Mouse (Mus musculus): Measurements from ENCODE around the gene Pnpla7. TPM values are rescaled to one million over a fixed set of nuclear protein-coding genes. Genes with fewer than 3 reads are reported as not detected.

The Pnpla7 gene
- 2.2 TPM for polyA plus RNA-seq (2014; fragmentation: Illumina TruSeq; extraction: RNeasy Lipid Tissue Mini Kit (QIAGEN cat#74804); ENCODE audit: low replicate concordance)

GRCm38 (mm10) chr2:24975704-24976297 lies at the start of gene Pnpla7:
Pnpla7 (plus strand) TSS chr2:24976033.

GRCm38 (mm10) chr2:24935057-24935796 lies 40.6 kb upstream of the Pnpla7 start, which contains the start of gene Arrdc1:
Arrdc1 (minus strand) TSS chr2:24935252.

GRCm38 (mm10) chr2:24949421-24950188 lies 26.2 kb upstream of the Pnpla7 start, which contains the start of gene Zmynd19:
Zmynd19 (plus strand) TSS chr2:24949792.

GRCm38 (mm10) chr2:24962304-24963000 lies 13.4 kb upstream of the Pnpla7 start, which contains the start of gene Dph7:
Dph7 (plus strand) TSS chr2:24962400.

DNA sequence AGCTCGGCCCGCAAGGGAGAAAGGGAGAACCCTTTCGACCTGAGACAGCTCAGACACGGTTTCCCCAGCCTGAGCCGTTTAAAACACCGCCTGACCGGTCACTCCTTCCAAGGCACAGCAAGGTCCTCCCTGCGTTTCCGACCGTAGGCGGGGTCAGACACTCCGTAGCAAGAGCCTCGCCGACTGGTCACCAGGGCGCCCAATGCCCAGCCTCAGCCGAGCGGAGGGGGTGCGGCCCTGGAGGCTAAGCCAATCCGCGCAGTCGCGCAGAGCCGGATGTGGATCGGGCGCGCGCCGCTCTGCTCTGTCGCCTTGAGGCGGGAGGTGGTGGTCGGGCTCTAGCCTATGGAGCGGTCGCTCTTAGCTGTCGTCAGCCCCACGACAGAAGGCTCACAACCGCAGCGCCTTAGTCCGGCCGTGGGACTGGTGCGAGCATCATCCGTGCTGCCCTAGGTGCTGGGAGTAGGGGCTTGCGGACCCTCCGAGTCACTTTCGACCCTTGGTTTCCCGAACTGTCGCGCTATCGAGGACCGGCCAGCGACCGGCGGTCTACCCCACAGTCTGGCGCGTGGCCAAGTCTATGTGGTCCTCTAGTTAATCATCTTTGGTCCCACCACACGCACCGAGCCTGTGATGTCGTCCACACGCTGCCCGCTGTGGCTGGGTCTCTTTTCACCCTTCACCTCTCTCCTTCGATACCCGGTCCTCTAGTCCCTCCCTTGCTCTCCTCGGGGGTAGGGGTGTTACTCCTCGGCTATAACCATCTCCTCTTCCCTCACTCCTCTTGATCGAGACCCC lies 728 bp upstream of the Pnpla7 start, which contains the start of gene Mrpl41:
Gene Mrpl41 (minus strand): TSS at position 193 of the 798 bp plus-strand sequence.

DNA sequence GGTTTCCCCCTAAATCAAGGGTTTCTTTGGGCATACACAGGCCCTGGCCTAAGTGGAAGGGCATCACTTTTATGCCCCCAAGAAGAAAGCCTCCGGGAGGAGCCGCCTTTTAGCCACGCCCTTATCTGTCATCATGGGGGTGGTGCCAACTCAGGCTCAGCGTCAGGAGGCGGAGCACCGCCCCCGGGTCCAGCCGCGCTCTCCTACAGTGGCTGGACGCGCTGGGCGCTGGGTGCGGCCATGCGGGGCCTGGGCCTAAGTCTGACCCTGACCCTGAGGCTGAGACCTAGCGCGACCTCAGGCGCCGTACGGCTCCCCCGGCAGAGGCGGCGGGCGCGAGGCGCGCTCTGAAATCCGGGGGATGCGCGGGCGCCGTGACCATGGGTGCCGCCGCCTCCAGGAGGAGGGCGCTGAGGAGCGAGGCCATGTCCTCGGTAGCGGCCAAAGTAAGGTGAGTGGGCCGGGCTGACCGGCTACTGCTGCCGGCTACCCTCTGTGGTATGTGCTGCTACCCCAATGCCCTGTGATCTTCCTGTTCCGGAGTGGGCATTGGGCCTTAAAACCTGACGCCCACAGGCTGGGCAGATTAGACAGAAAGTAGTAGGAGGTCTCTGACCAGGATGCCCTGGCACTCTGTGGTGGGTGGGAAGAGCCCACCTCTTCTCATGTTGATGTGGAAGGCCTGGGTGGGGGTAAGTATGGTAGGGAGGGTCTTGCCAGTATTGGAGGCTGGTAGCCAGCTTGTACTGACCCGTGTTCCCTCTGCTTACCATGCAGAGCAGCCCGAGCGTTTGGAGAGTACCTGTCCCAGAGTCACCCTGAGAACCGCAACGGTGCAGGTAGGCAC lies 78.6 kb downstream of the Pnpla7 start, which contains the start of gene Nsmf:
Gene Nsmf (plus strand): TSS at position 135 of the 847 bp plus-strand sequence.

GRCm38 (mm10) chr2:25080076-25080475 lies 104.2 kb downstream of the Pnpla7 start, which contains the start of gene Entpd8:
Entpd8 (plus strand) TSS chr2:25080304.

GRCm38 (mm10) chr2:25095109-25095850 lies 119.4 kb downstream of the Pnpla7 start, which contains the start of gene Noxa1:
Noxa1 (minus strand) TSS chr2:25095149.

Other genes with a start within 250 kb of the Pnpla7 start
- 0.19 TPM for gene Cacna1b, start 212.9 kb upstream of the Pnpla7 start, polyA plus RNA-seq (2014; fragmentation: Illumina TruSeq; extraction: RNeasy Lipid Tissue Mini Kit (QIAGEN cat#74804); ENCODE audit: low replicate concordance)
- gene Ehmt1, start 56.4 kb upstream of the Pnpla7 start, polyA plus RNA-seq (2014; fragmentation: Illumina TruSeq; extraction: RNeasy Lipid Tissue Mini Kit (QIAGEN cat#74804); ENCODE audit: low replicate concordance) = 10.2 TPM
- 13.2 TPM for gene Arrdc1, start 40.8 kb upstream of the Pnpla7 start, polyA plus RNA-seq (2014; fragmentation: Illumina TruSeq; extraction: RNeasy Lipid Tissue Mini Kit (QIAGEN cat#74804); ENCODE audit: low replicate concordance)
- gene Zmynd19, start 26.2 kb upstream of the Pnpla7 start, polyA plus RNA-seq (2014; fragmentation: Illumina TruSeq; extraction: RNeasy Lipid Tissue Mini Kit (QIAGEN cat#74804); ENCODE audit: low replicate concordance) = 3.6 TPM
- 1.4 TPM for gene Dph7, start 13.6 kb upstream of the Pnpla7 start, polyA plus RNA-seq (2014; fragmentation: Illumina TruSeq; extraction: RNeasy Lipid Tissue Mini Kit (QIAGEN cat#74804); ENCODE audit: low replicate concordance)
- gene Mrpl41, start 935 bp upstream of the Pnpla7 start, polyA plus RNA-seq (2014; fragmentation: Illumina TruSeq; extraction: RNeasy Lipid Tissue Mini Kit (QIAGEN cat#74804); ENCODE audit: low replicate concordance) = 23.6 TPM
- gene Nsmf, start 78.3 kb downstream of the Pnpla7 start, polyA plus RNA-seq (2014; fragmentation: Illumina TruSeq; extraction: RNeasy Lipid Tissue Mini Kit (QIAGEN cat#74804); ENCODE audit: low replicate concordance) = 1.8 TPM
- gene Entpd8, start 104.3 kb downstream of the Pnpla7 start, polyA plus RNA-seq (2014; fragmentation: Illumina TruSeq; extraction: RNeasy Lipid Tissue Mini Kit (QIAGEN cat#74804); ENCODE audit: low replicate concordance) = 43.1 TPM
- gene Noxa1, start 119.1 kb downstream of the Pnpla7 start, polyA plus RNA-seq (2014; fragmentation: Illumina TruSeq; extraction: RNeasy Lipid Tissue Mini Kit (QIAGEN cat#74804); ENCODE audit: low replicate concordance) = not detected
- 17.8 TPM for gene Nrarp, start 204.7 kb downstream of the Pnpla7 start, polyA plus RNA-seq (2014; fragmentation: Illumina TruSeq; extraction: RNeasy Lipid Tissue Mini Kit (QIAGEN cat#74804); ENCODE audit: low replicate concordance)
- 2.0 TPM for gene Tor4a, start 220.9 kb downstream of the Pnpla7 start, polyA plus RNA-seq (2014; fragmentation: Illumina TruSeq; extraction: RNeasy Lipid Tissue Mini Kit (QIAGEN cat#74804); ENCODE audit: low replicate concordance)
- gene Nelfb, start 235.5 kb downstream of the Pnpla7 start, polyA plus RNA-seq (2014; fragmentation: Illumina TruSeq; extraction: RNeasy Lipid Tissue Mini Kit (QIAGEN cat#74804); ENCODE audit: low replicate concordance) = 3.2 TPM
- not detected for gene Stpg3, start 238.6 kb downstream of the Pnpla7 start, polyA plus RNA-seq (2014; fragmentation: Illumina TruSeq; extraction: RNeasy Lipid Tissue Mini Kit (QIAGEN cat#74804); ENCODE audit: low replicate concordance)
- not detected for gene Fam166a, start 242.7 kb downstream of the Pnpla7 start, polyA plus RNA-seq (2014; fragmentation: Illumina TruSeq; extraction: RNeasy Lipid Tissue Mini Kit (QIAGEN cat#74804); ENCODE audit: low replicate concordance)
- gene Tubb4b, start 248.7 kb downstream of the Pnpla7 start, polyA plus RNA-seq (2014; fragmentation: Illumina TruSeq; extraction: RNeasy Lipid Tissue Mini Kit (QIAGEN cat#74804); ENCODE audit: low replicate concordance) = 46.6 TPM

All from small intestine, adult 10 weeks (tissue).